Mouse (Mus musculus): ENCODE results near the gene Ten1.
A peak's percentile ranks its signal among the peaks of the same experiment; 100 is the strongest.

Ten1 gene

GRCm38 (mm10) chr11:116237742-116238395 is 39.2 kb downstream of the Ten1 start, which contains the start of gene Evpl:
TSS of gene Evpl (minus strand) at chr11:116238077.
- DNase-seq (ENCODE audit: low read depth, low spot score), result no peak

- DNase-seq (ENCODE audit: low read depth, low spot score), result no peak
Measured at GRCm38 (mm10) chr11:116239797-116240196, 41.1 kb downstream of the Ten1 start.

- DNase-seq (ENCODE audit: low read depth, low spot score), result peak; percentile 66
Measured at GRCm38 (mm10) chr11:116241744-116242235, 43.1 kb downstream of the Ten1 start.

- DNase-seq (ENCODE audit: low read depth, low spot score), result no peak
Measured at GRCm38 (mm10) chr11:116244580-116244979, 45.9 kb downstream of the Ten1 start.

- no peak for DNase-seq (ENCODE audit: low read depth, low spot score)
Measured at GRCm38 (mm10) chr11:116245616-116246015, 47.0 kb downstream of the Ten1 start.

GRCm38 (mm10) chr11:116247502-116248222 is 49.0 kb downstream of the Ten1 start:
- no peak for DNase-seq (ENCODE audit: low read depth, low spot score)

- DNase-seq (ENCODE audit: low read depth, low spot score), result no peak
Measured at GRCm38 (mm10) chr11:116250898-116251297, 52.2 kb downstream of the Ten1 start.

GRCm38 (mm10) chr11:116253076-116253600 is 54.5 kb downstream of the Ten1 start:
- no peak for DNase-seq (ENCODE audit: low read depth, low spot score)

- no peak for DNase-seq (ENCODE audit: low read depth, low spot score)
Measured at GRCm38 (mm10) chr11:116254627-116255026, 56.0 kb downstream of the Ten1 start.

- DNase-seq (ENCODE audit: low read depth, low spot score), result no peak
Measured at GRCm38 (mm10) chr11:116255090-116255981, 56.7 kb downstream of the Ten1 start.

GRCm38 (mm10) chr11:116255982-116256675 is 57.5 kb downstream of the Ten1 start:
- no peak for DNase-seq (ENCODE audit: low read depth, low spot score)

GRCm38 (mm10) chr11:116259461-116259860 is 60.8 kb downstream of the Ten1 start:
- no peak for DNase-seq (ENCODE audit: low read depth, low spot score)

- DNase-seq (ENCODE audit: low read depth, low spot score), result no peak
Measured at GRCm38 (mm10) chr11:116260259-116260658, 61.6 kb downstream of the Ten1 start.

All from forelimb bud, embryonic 11.5 days (tissue).